Mouse (Mus musculus) thymus, adult 18-20 months (tissue): ENCODE data around the gene Glcci1.
"Not testable (repeated sequence)": the region's sequence is repeated elsewhere in the genome, so short reads cannot be mapped to it uniquely, and the experiment has no call there.

ENCODE experiments used
- DNase-seq, 2 experiments: peaks; one replicate each; pipeline ENCODE4 v3.0.0; 2022; ENCODE audit warnings: mixed read lengths in 2 of 2

The Glcci1 gene

GRCm38 (mm10) chr6:8495827-8496222 lies 13.6 kb upstream of the Glcci1 start:
- no peak for DNase-seq

- no peak for DNase-seq
These were observed 12.0 kb upstream of the Glcci1 start for GRCm38 (mm10) chr6:8497234-8497867.

- DNase-seq = no peak
These were observed 11.5 kb upstream of the Glcci1 start for GRCm38 (mm10) chr6:8497868-8498257.

GRCm38 (mm10) chr6:8498961-8499360 lies 10.4 kb upstream of the Glcci1 start:
- DNase-seq = no peak

GRCm38 (mm10) chr6:8503953-8504352 lies 5.4 kb upstream of the Glcci1 start:
- DNase-seq = no peak

- peak in 1 of 2 experiments; percentile 44 for DNase-seq
These were observed 4.7 kb upstream of the Glcci1 start for GRCm38 (mm10) chr6:8504521-8505228.

- DNase-seq = no peak
These were observed 2.8 kb upstream of the Glcci1 start for GRCm38 (mm10) chr6:8506631-8507030.

GRCm38 (mm10) chr6:8508883-8509536 lies 390 bp upstream of the Glcci1 start:
- peak; percentile 100 for DNase-seq

- DNase-seq = peak; percentile 37 to 55
These were observed 812 bp downstream of the Glcci1 start for GRCm38 (mm10) chr6:8509961-8510863.

GRCm38 (mm10) chr6:8510864-8511428 lies 1.5 kb downstream of the Glcci1 start:
- DNase-seq = no peak

- no peak for DNase-seq
These were observed 2.0 kb downstream of the Glcci1 start for GRCm38 (mm10) chr6:8511447-8511846.

- DNase-seq = peak; percentile 21 to 46
These were observed 3.0 kb downstream of the Glcci1 start for GRCm38 (mm10) chr6:8512416-8512815.

GRCm38 (mm10) chr6:8519687-8520086 lies 10.3 kb downstream of the Glcci1 start:
- DNase-seq = no peak

- DNase-seq = no peak
These were observed 11.8 kb downstream of the Glcci1 start for GRCm38 (mm10) chr6:8521231-8521630.

- DNase-seq = no peak
These were observed 15.3 kb downstream of the Glcci1 start for GRCm38 (mm10) chr6:8524717-8525116.

GRCm38 (mm10) chr6:8531104-8531894 lies 21.9 kb downstream of the Glcci1 start:
- DNase-seq = no peak

- no peak for DNase-seq
These were observed 27.5 kb downstream of the Glcci1 start for GRCm38 (mm10) chr6:8536944-8537343.

GRCm38 (mm10) chr6:8541531-8541930 lies 32.1 kb downstream of the Glcci1 start:
- not testable (repeated sequence) for DNase-seq

- no peak for DNase-seq
These were observed 35.4 kb downstream of the Glcci1 start for GRCm38 (mm10) chr6:8544822-8545221.

- no peak for DNase-seq
These were observed 36.4 kb downstream of the Glcci1 start for GRCm38 (mm10) chr6:8545780-8546179.

- no peak for DNase-seq
These were observed 41.8 kb downstream of the Glcci1 start for GRCm38 (mm10) chr6:8551155-8551554.
